Mouse (Mus musculus): ENCODE data around the gene Hnrnpl. TPM values are rescaled to one million over a fixed set of nuclear protein-coding genes. Genes with fewer than 3 reads are reported as not detected.

The Hnrnpl gene
- total and polyA plus RNA-seq, 3 experiments: 296 to 645 (median 371) TPM

DNA sequence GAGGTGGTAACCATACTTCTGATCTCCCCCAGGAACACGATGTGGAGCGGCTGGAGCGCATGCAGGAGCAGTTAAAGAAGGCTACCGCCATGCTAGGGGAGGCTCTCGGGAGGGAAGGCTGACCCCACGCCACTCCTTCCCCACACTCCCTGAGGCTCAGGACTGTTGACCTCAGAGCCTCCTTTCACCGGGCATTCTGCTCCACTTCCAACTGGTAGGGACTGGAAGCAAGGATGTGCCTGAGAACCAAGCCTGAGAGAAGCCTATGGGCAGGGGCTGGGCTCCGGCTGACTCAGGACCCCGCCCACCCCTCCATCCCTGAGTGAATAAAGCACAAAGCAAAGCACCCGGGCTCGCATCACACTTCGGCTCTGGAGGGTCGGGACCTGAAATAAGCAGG lies 49.7 kb upstream of the Hnrnpl start:
- Histone ChIP-seq H3K27me3 (replicated peaks) (no peaks in the 10 kb centered on the region), H3K79me2 (replicated peaks; ENCODE audit: control insufficient read depth, extremely low read depth, insufficient read depth, poor library complexity, severe bottlenecking) (no peaks in the 10 kb centered on the region; the same call in 1 of the 2 replicates), H3K36me3 (replicated peaks in 1 of 2; ENCODE audit: control insufficient read depth in 1 of 2, insufficient read depth in 1 of 2, low read length in 1 of 2) (peaks cover 64 to 82% of the 10 kb centered on the region in 2 experiments), H3K4me3 (replicated peaks in 1 of 3; ENCODE audit: low read depth in 2 of 3, low read length in 2 of 3, poor library complexity in 1 of 3) (no peak overlapping the region), H3K4me1 (ENCODE audit: control insufficient read depth in 1 of 2, insufficient read depth in 2 of 2) (peaks cover 0 to 2% of the 10 kb centered on the region in 2 experiments; a peak in 1 of 4 replicates), H3K27ac (ENCODE audit: insufficient read depth, low read depth) (no peak overlapping the region), H3K4me2 (ENCODE audit: insufficient read depth, low read depth, poor library complexity, severe bottlenecking) (no peak overlapping the region), H3K9me3 (replicated peaks; ENCODE audit: low read length) (no peaks in the 10 kb centered on the region), H3K9ac (ENCODE audit: insufficient read depth, low read depth) (no peak overlapping the region)
- in situ Hi-C loops (cut with MboI; ENCODE audit: low pct_ligation_motif_present, low pct_unique_long_range_greater_than_20kb, low sequenced_read_pairs) (no loop called here), dilution Hi-C loops (cut with MboI; ENCODE audit: extremely low pct_ligation_motif_present, extremely low pct_unique_long_range_greater_than_20kb, low sequenced_read_pairs) (no loop called here)
- TF ChIP-seq ZC3H11A (IDR thresholded peaks at IDR 0.05; ENCODE audit: low read depth, low read length): no peak
- TF ChIP-seq ZKSCAN1 (IDR thresholded peaks at IDR 0.05; ENCODE audit: borderline replicate concordance, low read depth, low read length): no peak
- TF ChIP-seq MYC (IDR thresholded peaks at IDR 0.05; ENCODE audit: low read depth, low read length): no peak
- no peak for TF ChIP-seq ZNF384 (IDR thresholded peaks at IDR 0.05; ENCODE audit: low read depth, low read length)
- TF ChIP-seq CHD2 (IDR thresholded peaks at IDR 0.05; ENCODE audit: low read length): no peak
- TF ChIP-seq SMC3 (IDR thresholded peaks at IDR 0.05; ENCODE audit: low read depth, low read length): no peak
- TF ChIP-seq SIN3A (IDR thresholded peaks at IDR 0.05; ENCODE audit: low read length): no peak
- no peak for TF ChIP-seq HCFC1 (IDR thresholded peaks at IDR 0.05; ENCODE audit: low read depth, low read length)
- TF ChIP-seq ZMIZ1 (IDR thresholded peaks at IDR 0.05; ENCODE audit: low read depth, low read length): no peak
- no peak for TF ChIP-seq TCF12 (IDR thresholded peaks at IDR 0.05; ENCODE audit: low read depth, low read length)
- no peak for TF ChIP-seq MXI1 (IDR thresholded peaks at IDR 0.05; ENCODE audit: low read depth, low read length)
- TF ChIP-seq RCOR1 (conservative IDR thresholded peaks at IDR 0.05; ENCODE audit: low read depth, low read length): no peak
- no peak for TF ChIP-seq ETS1 (conservative IDR thresholded peaks at IDR 0.05; ENCODE audit: low read depth, low read length)
- no peak for TF ChIP-seq MAX (IDR thresholded peaks at IDR 0.05; ENCODE audit: low read length)
- TF ChIP-seq TBP (conservative IDR thresholded peaks at IDR 0.05; ENCODE audit: low read depth, low read length): no peak
- TF ChIP-seq POLR2AphosphoS2 (IDR thresholded peaks at IDR 0.05; ENCODE audit: low read depth, low read length): no peak
- DNase-seq (ENCODE audit: extremely low read depth): no peak

DNA sequence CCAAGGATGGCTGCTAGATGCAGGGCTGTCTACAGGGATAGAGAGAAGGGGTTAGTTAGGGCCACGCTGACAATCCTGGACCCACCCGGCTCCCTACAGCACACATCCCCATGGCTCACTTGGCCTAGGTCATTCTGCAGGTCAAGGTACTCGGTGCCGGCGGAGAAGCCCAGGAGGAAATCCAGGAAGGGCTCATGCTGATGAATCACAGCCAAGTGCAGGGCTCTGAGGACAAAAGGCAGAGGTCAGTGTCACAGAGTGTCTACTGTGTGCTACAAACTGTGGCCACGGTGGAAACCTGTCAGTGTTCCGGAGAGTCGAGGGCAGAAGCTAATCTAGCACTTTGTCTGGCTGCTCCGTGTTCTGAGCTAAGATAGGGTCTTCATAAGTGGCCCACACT lies 46.4 kb upstream of the Hnrnpl start:
- Histone ChIP-seq H3K36me3 (replicated peaks in 1 of 2; ENCODE audit: control insufficient read depth in 1 of 2, insufficient read depth in 1 of 2, low read length in 1 of 2) (peaks cover 60 to 66% of the 10 kb centered on the region in 2 experiments), H3K9ac (ENCODE audit: insufficient read depth, low read depth) (no peak overlapping the region), H3K79me2 (replicated peaks; ENCODE audit: control insufficient read depth, extremely low read depth, insufficient read depth, poor library complexity, severe bottlenecking) (peaks cover 21% of the 10 kb centered on the region), H3K4me3 (replicated peaks in 1 of 3; ENCODE audit: low read depth in 2 of 3, low read length in 2 of 3, poor library complexity in 1 of 3) (no peak overlapping the region), H3K4me1 (ENCODE audit: control insufficient read depth in 1 of 2, insufficient read depth in 2 of 2) (peaks cover 4 to 17% of the 10 kb centered on the region in 2 experiments), H3K27ac (ENCODE audit: insufficient read depth, low read depth) (no peak overlapping the region), H3K27me3 (replicated peaks) (no peaks in the 10 kb centered on the region), H3K9me3 (replicated peaks; ENCODE audit: low read length) (no peaks in the 10 kb centered on the region), H3K4me2 (ENCODE audit: insufficient read depth, low read depth, poor library complexity, severe bottlenecking) (no peak overlapping the region)
- dilution Hi-C loops (cut with MboI; ENCODE audit: extremely low pct_ligation_motif_present, extremely low pct_unique_long_range_greater_than_20kb, low sequenced_read_pairs): no loop called here
- in situ Hi-C loops (cut with MboI; ENCODE audit: low pct_ligation_motif_present, low pct_unique_long_range_greater_than_20kb, low sequenced_read_pairs): no loop called here
- TF ChIP-seq POLR2AphosphoS2 (IDR thresholded peaks at IDR 0.05; ENCODE audit: low read depth, low read length) (no peak), ZNF384 (IDR thresholded peaks at IDR 0.05; ENCODE audit: low read depth, low read length) (no peak), TBP (conservative IDR thresholded peaks at IDR 0.05; ENCODE audit: low read depth, low read length) (no peak), BHLHE40 (IDR thresholded peaks at IDR 0.05; ENCODE audit: low read depth, low read length) (no peak), CTCF (conservative IDR thresholded peaks at IDR 0.05 in 1 of 2, IDR thresholded peaks at IDR 0.05 in 1 of 2; ENCODE audit: low read depth in 2 of 2, low read length in 2 of 2) (no peak), MAX (IDR thresholded peaks at IDR 0.05; ENCODE audit: low read length) (no peak), ZC3H11A (IDR thresholded peaks at IDR 0.05; ENCODE audit: low read depth, low read length) (no peak), GABPA (IDR thresholded peaks at IDR 0.05; ENCODE audit: insufficient replicate concordance, low read depth, low read length) (no peak), TCF12 (IDR thresholded peaks at IDR 0.05; ENCODE audit: low read depth, low read length) (no peak), POLR2A (IDR thresholded peaks at IDR 0.05; ENCODE audit: low read depth, low read length) (no peak), MAZ (IDR thresholded peaks at IDR 0.05; ENCODE audit: low read depth, low read length) (no peak), NRF1 (IDR thresholded peaks at IDR 0.05; ENCODE audit: low read depth, low read length) (no peak), JUN (IDR thresholded peaks at IDR 0.05; ENCODE audit: insufficient read depth, low read depth, low read length) (no peak), JUND (conservative IDR thresholded peaks at IDR 0.05; ENCODE audit: low read depth, low read length) (no peak)
- no peak for DNase-seq (ENCODE audit: extremely low read depth)

Measured in CH12.LX (cell line).